Mouse (Mus musculus): ENCODE data around the gene Islr.

DNA sequence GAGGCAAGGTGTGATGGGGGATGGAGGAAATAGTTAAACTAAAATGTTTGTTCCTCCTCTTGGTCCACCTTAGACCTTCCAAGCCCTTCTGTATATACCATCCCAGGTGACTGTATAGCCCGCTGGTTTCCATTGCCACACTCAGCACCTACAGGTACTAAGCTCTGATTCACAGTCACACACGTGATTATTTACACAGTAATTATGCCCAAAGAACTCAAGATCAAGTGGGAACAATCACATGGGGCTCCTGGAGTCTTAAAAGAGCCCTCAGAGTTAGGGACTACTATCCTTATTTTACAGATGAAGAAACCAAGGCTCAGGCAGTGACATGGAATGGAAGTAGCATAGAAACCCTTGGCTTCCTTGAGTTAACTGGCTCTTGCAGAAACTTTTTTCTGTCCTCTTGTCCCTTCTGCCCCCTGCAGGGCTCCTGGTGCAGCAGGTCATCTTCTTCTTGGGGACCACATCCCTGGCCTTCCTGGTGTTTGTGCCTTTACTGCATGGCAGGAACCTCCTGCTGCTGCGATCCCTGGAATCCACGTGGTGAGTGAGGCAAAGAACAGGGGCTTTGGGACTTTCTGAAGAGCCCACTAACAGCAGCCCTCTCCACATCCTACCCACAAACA, 53.3 kb downstream of the Islr start:
- no peak for TF ChIP-seq USF2 (IDR thresholded peaks at IDR 0.05; ENCODE audit: borderline replicate concordance in 1 of 2, insufficient read depth in 1 of 2, low read depth in 1 of 2, low read length in 2 of 2)
- no peak for TF ChIP-seq CTCF (IDR thresholded peaks at IDR 0.05 in 2 of 3, conservative IDR thresholded peaks at IDR 0.05 in 1 of 3; ENCODE audit: control insufficient read depth in 1 of 3, insufficient read depth in 1 of 3, low read depth in 2 of 3, low read length in 3 of 3, poor library complexity in 1 of 3, severe bottlenecking in 1 of 3)
- TF ChIP-seq POLR2A (IDR thresholded peaks at IDR 0.05; ENCODE audit: control insufficient read depth in 1 of 2, insufficient read depth in 1 of 2, low read depth in 1 of 2, low read length in 2 of 2, poor library complexity in 1 of 2) = no peak
- no peak for TF ChIP-seq USF1 (IDR thresholded peaks at IDR 0.05; ENCODE audit: low read depth, low read length)
- TF ChIP-seq POLR2AphosphoS2 (IDR thresholded peaks at IDR 0.05; ENCODE audit: low read length) = no peak
- TF ChIP-seq UBTF (IDR thresholded peaks at IDR 0.05; ENCODE audit: borderline replicate concordance, insufficient read depth, low read depth, low read length) = no peak
- TF ChIP-seq MAFK (IDR thresholded peaks at IDR 0.05; ENCODE audit: borderline replicate concordance, low read depth, low read length) = no peak
- TF ChIP-seq JUND (IDR thresholded peaks at IDR 0.05; ENCODE audit: low read depth, low read length) = no peak
- no peak for TF ChIP-seq ELF1 (IDR thresholded peaks at IDR 0.05; ENCODE audit: low read depth, low read length)
- no peak for TF ChIP-seq SMC3 (IDR thresholded peaks at IDR 0.05; ENCODE audit: low read depth, low read length)
- no peak for TF ChIP-seq GATA1 (IDR thresholded peaks at IDR 0.05; ENCODE audit: low read depth, low read length)

All from MEL (cell line).